Mouse (Mus musculus) spleen, adult 2 months (tissue): Measurements from ENCODE around the gene Atp10a.

Source experiments
- CTCF ChIP-seq: fragments of 200-500 bp; IDR thresholded peaks from 2 replicates; pipeline ENCODE4 v1.5.1; 2011; ENCODE audit warnings: mild to moderate bottlenecking, inconsistent platforms; ENCODE audit not compliant: insufficient read depth, insufficient read length, insufficient replicate concordance; ENCODE audit errors: extremely low read depth
- POLR2A ChIP-seq: fragments of 200-500 bp; IDR thresholded peaks from 2 replicates; pipeline ENCODE4 v1.6.1; 2011; ENCODE audit warnings: low read depth, low read length, inconsistent platforms

DNA sequence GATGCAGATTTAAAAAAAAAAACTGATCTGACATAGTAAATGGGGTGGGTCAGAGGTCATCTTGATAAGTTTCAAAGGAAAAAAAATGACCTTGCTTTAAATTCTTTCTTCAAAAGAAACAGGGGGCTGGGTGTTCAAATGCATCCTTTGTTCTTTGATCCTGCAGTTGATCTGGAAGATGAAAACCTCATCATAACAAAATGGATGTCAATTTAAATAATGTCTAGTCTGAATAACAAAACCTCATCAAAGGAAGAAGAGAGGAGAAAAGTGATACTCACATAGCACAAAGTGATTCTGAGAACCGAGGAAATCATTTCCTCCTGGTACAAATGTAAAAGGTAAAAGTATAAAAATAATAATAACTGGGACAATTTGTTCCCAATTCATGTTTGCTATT is 37.9 kb upstream of the Atp10a start:
- no peak for TF ChIP-seq CTCF
- TF ChIP-seq POLR2A, result no peak
